Mouse (Mus musculus) erythroblast, embryonic 14.5 days (primary cell): Measurements from ENCODE around the gene Nt5c3b.

ENCODE experiments used
- GATA1 ChIP-seq: IDR thresholded peaks from 2 replicates; pipeline ENCODE4 v1.6.1; 2012; ENCODE audit warnings: low read length, inconsistent platforms, mixed read lengths
- TAL1 ChIP-seq: IDR thresholded peaks from 3 replicates; pipeline ENCODE4 v1.6.1; 2012; ENCODE audit warnings: low read length, inconsistent platforms, mixed read lengths

- TF ChIP-seq GATA1 (no peak), TAL1 (no peak)
Observed at GRCm38 (mm10) chr11:100430052-100430451, 11.6 kb downstream of the Nt5c3b start.
